Comparison of ENCODE assay signal across 21 mouse cellular contexts in the genomic region with DNA sequence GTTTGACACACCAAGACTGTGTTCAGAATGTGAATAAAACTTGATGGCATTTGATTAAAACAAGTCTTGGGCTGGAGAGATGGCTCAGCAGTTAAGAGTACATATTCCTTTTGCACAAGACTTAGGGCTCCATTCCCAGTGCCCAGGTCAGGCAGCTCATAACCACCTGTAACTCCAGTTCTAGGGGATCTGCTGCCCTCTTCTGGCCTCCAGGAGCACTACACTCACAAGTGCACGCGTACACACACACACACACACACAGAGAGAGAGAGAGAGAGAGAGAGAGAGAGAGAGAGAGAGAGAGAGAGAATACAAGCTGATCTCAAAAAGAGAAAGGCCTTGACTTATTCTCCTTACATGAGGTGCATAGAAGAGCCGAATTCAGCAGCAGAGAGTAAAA. TPM values are rescaled to one million over a fixed set of nuclear protein-coding genes. Genes with fewer than 3 reads are reported as not detected.
A peak's percentile ranks its signal among the peaks of the same experiment; 100 is the strongest.
DNase-seq lines count a peak whose midpoint lies in the region; ATAC-seq and TF ChIP-seq lines count a peak whose summit lies in the region.
"Had no signal": no experiment of that assay in that cellular context is flagged by ENCODE, and none has a peak within 500 bp of the region (broad histone marks: within the 10 kb centered on the region; RNA-seq: fewer than 3 reads in every experiment).

No protein-coding gene starts in this region.

- no peaks in the 10 kb centered on the region for H3K79me2 ChIP-seq in liver, adult 2 months (ENCODE audit: control insufficient read depth, insufficient read depth, low read length)

- H3K4me2 ChIP-seq in liver, embryonic 12.5 days: no peak overlapping the region
- H3K4me2 ChIP-seq: embryonic facial prominence, embryonic 12.5 days; forebrain, embryonic 12.5 days; heart, embryonic 13.5 days; hindbrain, embryonic 15.5 days had no signal

- no peaks in the 10 kb centered on the region for H3K27me3 ChIP-seq in liver, adult 2 months (ENCODE audit: control insufficient read depth, insufficient read depth, low read length)
- H3K27me3 ChIP-seq in liver, embryonic 12.5 days (replicated peaks): no peaks in the 10 kb centered on the region
- H3K27me3 ChIP-seq in E14TG2a.4 (ENCODE audit: insufficient read depth, low read length): peaks cover 13% of the 10 kb centered on the region
- H3K27me3 ChIP-seq: embryonic facial prominence, embryonic 12.5 days; heart, embryonic 13.5 days; hindbrain, embryonic 15.5 days had no signal

- TF ChIP-seq POLR2A in liver, adult 2 months (IDR thresholded peaks at IDR 0.05; ENCODE audit: extremely low read depth, insufficient read depth, low read length): no peak
- no peak for TF ChIP-seq POLR2A in embryonic fibroblast, embryonic 13.5 days (IDR thresholded peaks at IDR 0.05; ENCODE audit: low read depth, low read length)

- 96% methylated on average over 3 of the region's 3 CpGs for WGBS in liver, adult 2 months
- WGBS in liver, embryonic 12.5 days (ENCODE audit: insufficient replicate concordance): 71% methylated on average over 3 of the region's 3 CpGs

- H3K9me3 ChIP-seq in liver, embryonic 12.5 days (replicated peaks): no peaks in the 10 kb centered on the region; the same call in 1 of the 2 replicates
- H3K9me3 ChIP-seq in E14TG2a.4 (ENCODE audit: low read length) (peaks cover 4% of the 10 kb centered on the region), ES-E14 (ENCODE audit: control insufficient read depth, insufficient read depth, low read depth, low read length) (no peaks in the 10 kb centered on the region)
- H3K9me3 ChIP-seq: embryonic facial prominence, embryonic 12.5 days; hindbrain, embryonic 15.5 days had no signal

- H3K9ac ChIP-seq in liver, adult 2 months (ENCODE audit: low read depth, low read length): no peak overlapping the region
- H3K9ac ChIP-seq in liver, embryonic 12.5 days: no peak overlapping the region
- H3K9ac ChIP-seq in ES-E14 (ENCODE audit: insufficient read depth, low read depth, low read length, poor library complexity, severe bottlenecking): no peak overlapping the region
- H3K9ac ChIP-seq: embryonic facial prominence, embryonic 12.5 days; forebrain, embryonic 12.5 days; heart, embryonic 13.5 days; hindbrain, embryonic 15.5 days had no signal

- TF ChIP-seq CTCF in liver, adult 2 months (IDR thresholded peaks at IDR 0.05; ENCODE audit: low read depth, low read length): 0 out of 2 replicates have a peak, but pooled peaks have one; percentile 23
- TF ChIP-seq CTCF in E14TG2a.4 (conservative IDR thresholded peaks at IDR 0.05; ENCODE audit: low read length): peak; percentile 52
- TF ChIP-seq CTCF in embryonic fibroblast, embryonic 13.5 days (IDR thresholded peaks at IDR 0.05; ENCODE audit: borderline replicate concordance, insufficient read depth, low read length): no peak

- no peak for ATAC-seq in liver, embryonic 12.5 days

- H3K4me3 ChIP-seq in liver, adult 2 months (ENCODE audit: insufficient read depth, low read depth, low read length): no peak overlapping the region
- H3K4me3 ChIP-seq in liver, embryonic 12.5 days: no peak overlapping the region
- no peak overlapping the region for H3K4me3 ChIP-seq in E14TG2a.4 (replicated peaks; ENCODE audit: low read length)
- H3K4me3 ChIP-seq in ES-E14 (ENCODE audit: insufficient read depth in 1 of 2, low read depth in 1 of 2, low read length in 2 of 2, poor library complexity in 1 of 2, severe bottlenecking in 1 of 2): no peak overlapping the region
- H3K4me3 ChIP-seq in embryonic fibroblast, embryonic 13.5 days (ENCODE audit: insufficient read depth, low read length): no peak overlapping the region
- H3K4me3 ChIP-seq: embryonic facial prominence, embryonic 12.5 days; forebrain, embryonic 12.5 days; heart, embryonic 13.5 days; hindbrain, embryonic 15.5 days had no signal

- H3K4me1 ChIP-seq in liver, adult 2 months (ENCODE audit: control insufficient read depth, insufficient read depth, low read length): no peaks in the 10 kb centered on the region
- H3K4me1 ChIP-seq in liver, embryonic 12.5 days: no peaks in the 10 kb centered on the region
- peaks cover 6% of the 10 kb centered on the region; the same call in 1 of the 2 replicates for H3K4me1 ChIP-seq in E14TG2a.4 (replicated peaks; ENCODE audit: low read depth, low read length)
- no peaks in the 10 kb centered on the region for H3K4me1 ChIP-seq in ES-E14 (ENCODE audit: control insufficient read depth in 2 of 2, insufficient read depth in 2 of 2, low read length in 2 of 2, poor library complexity in 1 of 2)
- peaks cover 2% of the 10 kb centered on the region; the same call in 1 of the 2 replicates for H3K4me1 ChIP-seq in embryonic fibroblast, embryonic 13.5 days (ENCODE audit: control insufficient read depth, insufficient read depth, low read length)
- H3K4me1 ChIP-seq: embryonic facial prominence, embryonic 12.5 days; forebrain, embryonic 12.5 days; hindbrain, embryonic 15.5 days had no signal

- H3K27ac ChIP-seq in liver, adult 2 months (replicated peaks; ENCODE audit: insufficient read depth, low read depth, low read length): no peak overlapping the region
- H3K27ac ChIP-seq in liver, embryonic 12.5 days: no peak overlapping the region
- no peak overlapping the region for H3K27ac ChIP-seq in ES-E14 (ENCODE audit: insufficient read depth, low read depth, low read length, poor library complexity, severe bottlenecking)
- H3K27ac ChIP-seq in embryonic fibroblast, embryonic 13.5 days (ENCODE audit: insufficient read depth, low read length): peak overlapping the region; percentile 77; the same call in 1 of the 2 replicates
- H3K27ac ChIP-seq: embryonic facial prominence, embryonic 12.5 days; forebrain, embryonic 12.5 days; heart, embryonic 13.5 days; hindbrain, embryonic 15.5 days had no signal

- no peak for DNase-seq in liver, adult 2 months (ENCODE audit: extremely low read depth, low read depth, low spot score)
- DNase-seq in ES-E14 (ENCODE audit: low read depth, low spot score): no peak
- DNase-seq in kidney, adult 18-20 months: no peak
- DNase-seq in urinary bladder, adult 2 months (ENCODE audit: low spot score): no peak
- DNase-seq: adrenal gland, adult 2 months; adrenal gland, postnatal 25 days; cerebellum, adult 8-10 months; cerebellum, postnatal 14 days; gastrocnemius, postnatal 36 days; heart, adult 11 months; heart, postnatal 36 days had no signal

- no peaks in the 10 kb centered on the region for H3K36me3 ChIP-seq in liver, adult 2 months (ENCODE audit: control insufficient read depth, insufficient read depth, low read length)
- H3K36me3 ChIP-seq in liver, embryonic 12.5 days: no peaks in the 10 kb centered on the region
- no peaks in the 10 kb centered on the region for H3K36me3 ChIP-seq in E14TG2a.4 (ENCODE audit: insufficient read depth, low read length)
- H3K36me3 ChIP-seq in ES-E14 (ENCODE audit: control insufficient read depth, insufficient read depth, low read length, poor library complexity, severe bottlenecking): no peaks in the 10 kb centered on the region
- H3K36me3 ChIP-seq: embryonic facial prominence, embryonic 12.5 days; forebrain, embryonic 12.5 days; heart, embryonic 13.5 days; hindbrain, embryonic 15.5 days had no signal

- in situ Hi-C loops in ES-E14 (cut with MboI; ENCODE audit: low sequenced_read_pairs in 2 of 2, unreplicated experiment in 2 of 2): no loop called here

TF ChIP-seq in ES-E14, 5 proteins besides CTCF, POLR2A, EP300 and RAD21:
- TF ChIP-seq MAFK (IDR thresholded peaks at IDR 0.05; ENCODE audit: insufficient read depth, low read depth, low read length) (no peak), ZC3H11A (IDR thresholded peaks at IDR 0.05; ENCODE audit: borderline replicate concordance, low read depth, low read length) (0 out of 2 replicates have a peak, but pooled peaks have one; percentile 27), ZNF384 (IDR thresholded peaks at IDR 0.05; ENCODE audit: low read depth, low read length) (no peak), CHD2 (IDR thresholded peaks at IDR 0.05; ENCODE audit: low read depth, low read length) (no peak), HCFC1 (IDR thresholded peaks at IDR 0.05; ENCODE audit: borderline replicate concordance, insufficient read depth, low read length) (no peak)
TF ChIP-seq in ES-E14: peak in this region for 1.

RNA-seq across cellular contexts. Expression of gene Pdia5, which starts 9.7 kb away (rescaled TPM):
- 38.1 and 41.7 TPM in 2 replicates for total RNA-seq in liver, adult 2 months (2014; rRNA removed)
- 24.2 and 32.2 TPM in 2 replicates for polyA plus RNA-seq in liver, adult 2 months (2012; rRNA removed)
- polyA plus RNA-seq in liver, embryonic 12.5 days (2016; fragmentation: Nextera tagmentation; extraction: Ambion mirVana): 46.5 and 49.4 TPM in 2 replicates
- total RNA-seq in ES-E14 (2012; rRNA removed): 18.6 and 20.3 TPM in 2 replicates
- 96.7 and 105 TPM in 2 replicates for polyA plus RNA-seq in embryonic fibroblast, embryonic 13.5 days (2011; ENCODE audit: insufficient read length, low read depth, missing spikeins)
- polyA plus RNA-seq in urinary bladder, adult 2 months (2012; rRNA removed): 15.6 and 18.6 TPM in 2 replicates
- total RNA-seq: CH12.LX, MEL had no signal

RNA-seq across cellular contexts. Expression of gene Sema5b, which starts 40.6 kb away (rescaled TPM):
- 0.07 and 0.37 TPM in 2 replicates for total RNA-seq in liver, adult 2 months (2014; rRNA removed)
- 0.62 and 1.2 TPM in 2 replicates for polyA plus RNA-seq in liver, adult 2 months (2012; rRNA removed)
- 0.17 and 0.62 TPM in 2 replicates for polyA plus RNA-seq in liver, embryonic 12.5 days (2016; fragmentation: Nextera tagmentation; extraction: Ambion mirVana)
- 6.4 and 13.3 TPM in 2 replicates for total RNA-seq in ES-E14 (2012; rRNA removed)
- 1.3 TPM in 2 replicates for polyA plus RNA-seq in embryonic fibroblast, embryonic 13.5 days (2011; ENCODE audit: insufficient read length, low read depth, missing spikeins)
- polyA plus RNA-seq in urinary bladder, adult 2 months (2012; rRNA removed): 0.59 and 1.9 TPM in 2 replicates
- total RNA-seq: common myeloid progenitor, adult 5-6 weeks; MEL had no signal
